Mouse (Mus musculus): ENCODE measurements around the gene Rin3.

DNA sequence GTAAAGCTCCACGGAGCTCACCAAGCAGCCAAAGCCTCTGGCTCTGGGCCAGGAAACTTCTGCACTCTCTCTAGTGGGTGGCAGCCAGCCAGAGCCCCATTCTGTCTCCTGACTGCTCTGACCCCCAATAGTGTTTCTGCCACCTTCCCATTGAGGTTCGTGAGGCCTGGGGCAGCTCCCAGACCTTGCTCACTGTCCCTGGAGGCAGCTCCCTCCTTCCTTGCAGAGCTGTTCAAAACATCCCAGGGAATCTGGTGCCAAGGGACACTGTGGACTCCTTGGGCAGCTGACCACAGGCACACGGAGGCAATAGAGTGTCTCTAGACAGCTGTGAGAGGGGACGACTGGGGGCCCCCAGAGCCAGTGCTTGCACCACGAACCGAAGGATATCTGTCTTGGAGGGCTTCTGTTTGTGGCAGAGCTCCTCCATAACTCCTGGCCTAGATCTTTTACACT is 25.2 kb downstream of the Rin3 start:
- TF ChIP-seq POLR2A (IDR thresholded peaks at IDR 0.05; ENCODE audit: extremely low read depth, insufficient read depth, low read length): no peak
- no peak for TF ChIP-seq CTCF (IDR thresholded peaks at IDR 0.05; ENCODE audit: extremely low read depth, insufficient read depth, low read length)

Measured in cortical plate, adult 2 months (tissue).